Mouse (Mus musculus) ES-E14 (cell line): ENCODE data around the gene Cers6. TPM values are rescaled to one million over a fixed set of nuclear protein-coding genes. Genes with fewer than 3 reads are reported as not detected.

Experiments
- DNase-seq: peaks from one replicate; pipeline ENCODE4 v3.0.0-alpha.2; 2013; ENCODE audit warnings: low read depth, low spot score
- H3K27ac ChIP-seq: 2 replicates; pipeline ENCODE4 v1.5.1; 2012; ENCODE audit warnings: low read depth, mild to moderate bottlenecking, low read length, moderate library complexity, mixed read lengths; ENCODE audit not compliant: poor library complexity, insufficient read depth, severe bottlenecking
- H3K36me3 ChIP-seq: 2 replicates; pipeline ENCODE4 v1.6.1; 2012; ENCODE audit warnings: mild to moderate bottlenecking, low read length, moderate library complexity, mixed read lengths; ENCODE audit not compliant: control insufficient read depth, poor library complexity, insufficient read depth, severe bottlenecking
- H3K4me1 ChIP-seq, 2 experiments: fragments of 150-350 bp in 1 of 2; sonication (generic) in 1 of 2; 2 replicates each; pipeline ENCODE4 v1.6.1; 2012; ENCODE audit warnings: low read length in 2 of 2, mild to moderate bottlenecking in 1 of 2, mixed read lengths in 1 of 2; ENCODE audit not compliant: control insufficient read depth in 2 of 2, insufficient read depth in 2 of 2, poor library complexity in 1 of 2
- H3K4me3 ChIP-seq, 2 experiments: fragments of 150-350 bp in 1 of 2; sonication (generic) in 1 of 2; 2 replicates each; pipeline ENCODE4 v1.5.1; 2012; ENCODE audit warnings: low read length in 2 of 2, low read depth in 1 of 2, mild to moderate bottlenecking in 1 of 2, mixed read lengths in 1 of 2; ENCODE audit not compliant: insufficient read depth in 1 of 2, poor library complexity in 1 of 2, severe bottlenecking in 1 of 2
- H3K9ac ChIP-seq: 2 replicates; pipeline ENCODE4 v1.6.1; 2012; ENCODE audit warnings: low read depth, mild to moderate bottlenecking, low read length, mixed read lengths; ENCODE audit not compliant: poor library complexity, insufficient read depth, severe bottlenecking
- H3K9me3 ChIP-seq: fragments of 150-350 bp; sonication (generic); 2 replicates; pipeline ENCODE4 v1.6.1; 2012; ENCODE audit warnings: low read depth, mild to moderate bottlenecking, low read length; ENCODE audit not compliant: control insufficient read depth, insufficient read depth
- CHD2 ChIP-seq: IDR thresholded peaks from 2 replicates; pipeline ENCODE4 v1.6.1; 2014; ENCODE audit warnings: mild to moderate bottlenecking, low read depth, low read length, inconsistent platforms
- HCFC1 ChIP-seq: IDR thresholded peaks from 2 replicates; pipeline ENCODE4 v1.6.1; 2012; ENCODE audit warnings: low read length, inconsistent platforms, borderline replicate concordance; ENCODE audit not compliant: insufficient read depth
- MAFK ChIP-seq: IDR thresholded peaks from 2 replicates; pipeline ENCODE4 v1.6.1; 2014; ENCODE audit warnings: mild to moderate bottlenecking, low read depth, low read length, inconsistent platforms; ENCODE audit not compliant: insufficient read depth
- ZC3H11A ChIP-seq: IDR thresholded peaks from 2 replicates; pipeline ENCODE4 v1.6.1; 2012; ENCODE audit warnings: low read depth, mild to moderate bottlenecking, inconsistent platforms, low read length, borderline replicate concordance
- ZNF384 ChIP-seq: IDR thresholded peaks from 2 replicates; pipeline ENCODE4 v1.6.1; 2012; ENCODE audit warnings: low read depth, low read length, inconsistent platforms
- in situ Hi-C, 2 experiments: fragments of 600-800 bp; cut with MboI; formaldehyde crosslinking; loops; one replicate each; pipeline ENCODE4 v1.15.1; 2025; ENCODE audit warnings: low sequenced_read_pairs in 2 of 2, inconsistent platforms in 1 of 2; ENCODE audit not compliant: unreplicated experiment in 2 of 2
- total RNA-seq: library from RNA; depleted of rRNA; stranded (reverse); fragments of 300-350 nt; gene quantifications from 2 replicates; pipeline ENCODE4 v1.2.3, GENCODE M21; 2012

The Cers6 gene
- total RNA-seq, 1 experiment, result 33.6 TPM

GRCm38 (mm10) chr2:68982979-68983378, 121.7 kb downstream of the Cers6 start:
- no peak overlapping the region for H3K27ac ChIP-seq
- DNase-seq, result no peak
- no peaks in the 10 kb centered on the region for H3K36me3 ChIP-seq
- H3K9ac ChIP-seq, result no peak overlapping the region
- no peak overlapping the region for H3K4me3 ChIP-seq
- TF ChIP-seq ZC3H11A (no peak), HCFC1 (no peak), ZNF384 (no peak)
- H3K9me3 ChIP-seq, result no peaks in the 10 kb centered on the region
- in situ Hi-C loops, result no loop called here
- H3K4me1 ChIP-seq, result peaks cover 0 to 4% of the 10 kb centered on the region in 2 experiments; a peak in 1 of 4 replicates

GRCm38 (mm10) chr2:68983431-68983830, 122.2 kb downstream of the Cers6 start:
- H3K36me3 ChIP-seq, result no peaks in the 10 kb centered on the region
- DNase-seq, result no peak
- in situ Hi-C loops, result no loop called here
- no peak overlapping the region for H3K4me3 ChIP-seq
- H3K9ac ChIP-seq, result no peak overlapping the region
- no peaks in the 10 kb centered on the region for H3K9me3 ChIP-seq
- TF ChIP-seq MAFK (no peak), HCFC1 (no peak), CHD2 (no peak), ZNF384 (no peak), ZC3H11A (no peak)
- peaks cover 0 to 4% of the 10 kb centered on the region in 2 experiments; a peak in 1 of 4 replicates for H3K4me1 ChIP-seq
- H3K27ac ChIP-seq, result no peak overlapping the region

DNA sequence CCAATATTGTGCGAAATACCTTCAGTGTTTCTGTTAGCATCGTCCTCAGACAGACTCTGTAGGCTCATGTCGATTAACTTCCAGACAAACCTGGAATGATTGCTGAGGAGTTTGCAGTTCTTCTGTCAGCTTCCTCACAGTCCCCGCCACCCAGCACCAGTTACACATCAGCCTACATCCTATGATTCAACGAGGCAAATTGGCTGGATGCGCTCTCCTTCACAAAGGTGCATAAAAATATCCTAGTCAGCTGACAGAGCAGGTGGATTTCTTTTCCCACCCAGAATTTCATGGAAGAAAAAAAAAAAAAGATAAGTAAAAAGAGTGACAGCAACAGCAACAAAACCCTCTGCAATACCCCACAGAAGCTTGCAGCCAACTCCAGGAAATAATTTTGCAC, 127.9 kb downstream of the Cers6 start:
- H3K27ac ChIP-seq, result no peak overlapping the region
- in situ Hi-C loops, result no loop called here

GRCm38 (mm10) chr2:68992629-68993028, 131.4 kb downstream of the Cers6 start:
- in situ Hi-C loops, result no loop called here
- Histone ChIP-seq H3K36me3 (no peaks in the 10 kb centered on the region), H3K9me3 (no peaks in the 10 kb centered on the region)

More for the DNA sequence above, 127.9 kb downstream of the Cers6 start:
- H3K4me1 ChIP-seq, result no peaks in the 10 kb centered on the region
- H3K9ac ChIP-seq, result no peak overlapping the region
- TF ChIP-seq CHD2 (no peak), ZC3H11A (no peak), MAFK (no peak), HCFC1 (no peak), ZNF384 (no peak)
- no peaks in the 10 kb centered on the region for H3K36me3 ChIP-seq
- H3K9me3 ChIP-seq, result no peaks in the 10 kb centered on the region
- DNase-seq, result no peak
- H3K4me3 ChIP-seq, result no peak overlapping the region

DNA sequence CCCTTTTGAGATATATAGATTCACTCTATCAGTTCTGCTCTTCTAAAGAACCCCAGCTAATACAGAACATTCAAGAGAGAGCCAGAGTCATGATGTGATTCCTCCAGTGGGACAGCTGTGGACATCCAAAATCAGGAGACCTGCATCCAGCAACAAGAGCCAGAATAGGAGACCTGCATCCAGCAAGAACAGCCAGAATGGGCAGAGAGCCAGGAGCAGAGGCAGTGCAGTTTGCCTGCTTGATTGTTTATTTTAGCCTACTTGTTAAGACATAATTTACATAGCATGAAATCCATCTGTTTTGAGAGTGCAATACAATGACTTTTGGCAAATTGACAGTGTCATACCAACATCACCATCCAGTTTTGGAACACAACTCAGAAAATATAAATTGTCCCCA, 133.2 kb downstream of the Cers6 start:
- H3K27ac ChIP-seq, result no peak overlapping the region
- H3K9ac ChIP-seq, result no peak overlapping the region
- H3K4me3 ChIP-seq, result no peak overlapping the region
- no peaks in the 10 kb centered on the region for H3K36me3 ChIP-seq
- H3K9me3 ChIP-seq, result no peaks in the 10 kb centered on the region
- TF ChIP-seq MAFK, result no peak
- TF ChIP-seq CHD2, result no peak
- TF ChIP-seq ZC3H11A, result no peak
- TF ChIP-seq ZNF384, result no peak
- no peak for TF ChIP-seq HCFC1
- in situ Hi-C loops, result no loop called here
- DNase-seq, result no peak
- H3K4me1 ChIP-seq, result no peaks in the 10 kb centered on the region

More at GRCm38 (mm10) chr2:68992629-68993028, 131.4 kb downstream of the Cers6 start:
- no peak overlapping the region for H3K9ac ChIP-seq
- H3K4me1 ChIP-seq, result no peaks in the 10 kb centered on the region
- DNase-seq, result no peak
- no peak overlapping the region for H3K4me3 ChIP-seq
- H3K27ac ChIP-seq, result no peak overlapping the region
- TF ChIP-seq MAFK (no peak), HCFC1 (no peak), ZC3H11A (no peak), CHD2 (no peak), ZNF384 (no peak)
